Mouse (Mus musculus): Measurements from ENCODE around the gene Pip4k2c. TPM values are rescaled to one million over a fixed set of nuclear protein-coding genes. Genes with fewer than 3 reads are reported as not detected.

Pip4k2c gene
- polyA plus RNA-seq, 1 experiment from 2014 or later = 31.0 TPM

- WGBS = 87% methylated on average over 12 of the region's 12 CpGs
- ATAC-seq (ENCODE audit: low FRiP score, low TSS enrichment) = no peak
- H3K9me3 ChIP-seq (ENCODE audit: control insufficient read depth, low read length) = no peaks in the 10 kb centered on the region
Measured at GRCm38 (mm10) chr10:127230693-127231092, 19.3 kb upstream of the Pip4k2c start.

GRCm38 (mm10) chr10:127228897-127229296 is 17.5 kb upstream of the Pip4k2c start:
- H3K36me3 ChIP-seq (ENCODE audit: control insufficient read depth, insufficient read depth, low read length) = no peaks in the 10 kb centered on the region
- H3K4me2 ChIP-seq (replicated peaks; ENCODE audit: low read depth, low read length) = no peak overlapping the region
- H3K4me3 ChIP-seq (ENCODE audit: low read length) = no peak overlapping the region
- WGBS = 24% methylated on average over 4 of the region's 4 CpGs
- H3K9me3 ChIP-seq (ENCODE audit: control insufficient read depth, low read length) = no peaks in the 10 kb centered on the region
- H3K9ac ChIP-seq (ENCODE audit: low read depth, low read length) = no peak overlapping the region
- peak; percentile 10 for ATAC-seq (ENCODE audit: low FRiP score, low TSS enrichment)
- H3K27me3 ChIP-seq (ENCODE audit: control insufficient read depth, insufficient read depth, low read length) = no peaks in the 10 kb centered on the region; the same call in 1 of the 2 replicates
- no peak overlapping the region for H3K27ac ChIP-seq (ENCODE audit: low read depth, low read length)
- no peaks in the 10 kb centered on the region for H3K4me1 ChIP-seq (ENCODE audit: control insufficient read depth, insufficient read depth, low read length)

More at GRCm38 (mm10) chr10:127230693-127231092, 19.3 kb upstream of the Pip4k2c start:
- no peak overlapping the region for H3K27ac ChIP-seq (ENCODE audit: low read depth, low read length)
- H3K4me2 ChIP-seq (replicated peaks; ENCODE audit: low read depth, low read length) = no peak overlapping the region
- no peak overlapping the region for H3K4me3 ChIP-seq (ENCODE audit: low read length)
- H3K4me1 ChIP-seq (ENCODE audit: control insufficient read depth, insufficient read depth, low read length) = no peaks in the 10 kb centered on the region
- H3K36me3 ChIP-seq (ENCODE audit: control insufficient read depth, insufficient read depth, low read length) = no peaks in the 10 kb centered on the region
- H3K9ac ChIP-seq (ENCODE audit: low read depth, low read length) = no peak overlapping the region
- H3K27me3 ChIP-seq (ENCODE audit: control insufficient read depth, insufficient read depth, low read length) = no peaks in the 10 kb centered on the region; the same call in 1 of the 2 replicates

GRCm38 (mm10) chr10:127227163-127227562 is 15.8 kb upstream of the Pip4k2c start:
- Histone ChIP-seq H3K27ac (ENCODE audit: low read depth, low read length) (no peak overlapping the region), H3K36me3 (ENCODE audit: control insufficient read depth, insufficient read depth, low read length) (no peaks in the 10 kb centered on the region), H3K4me2 (replicated peaks; ENCODE audit: low read depth, low read length) (no peak overlapping the region), H3K27me3 (ENCODE audit: control insufficient read depth, insufficient read depth, low read length) (no peaks in the 10 kb centered on the region; the same call in 1 of the 2 replicates), H3K9ac (ENCODE audit: low read depth, low read length) (no peak overlapping the region), H3K9me3 (ENCODE audit: control insufficient read depth, low read length) (no peaks in the 10 kb centered on the region), H3K4me3 (ENCODE audit: low read length) (no peak overlapping the region), H3K4me1 (ENCODE audit: control insufficient read depth, insufficient read depth, low read length) (no peaks in the 10 kb centered on the region)
- ATAC-seq (ENCODE audit: low FRiP score, low TSS enrichment) = no peak
- WGBS = 79% methylated on average over 8 of the region's 8 CpGs

- H3K9me3 ChIP-seq (ENCODE audit: control insufficient read depth, low read length) = no peaks in the 10 kb centered on the region
- H3K9ac ChIP-seq (ENCODE audit: low read depth, low read length) = no peak overlapping the region
- no peak overlapping the region for H3K4me3 ChIP-seq (ENCODE audit: low read length)
- no peaks in the 10 kb centered on the region for H3K36me3 ChIP-seq (ENCODE audit: control insufficient read depth, insufficient read depth, low read length)
- H3K4me2 ChIP-seq (replicated peaks; ENCODE audit: low read depth, low read length) = no peak overlapping the region
- no peak for ATAC-seq (ENCODE audit: low FRiP score, low TSS enrichment)
- WGBS = 60% methylated on average over 8 of the region's 8 CpGs
- H3K4me1 ChIP-seq (ENCODE audit: control insufficient read depth, insufficient read depth, low read length) = no peaks in the 10 kb centered on the region
- H3K27ac ChIP-seq (ENCODE audit: low read depth, low read length) = no peak overlapping the region
- no peaks in the 10 kb centered on the region; the same call in 1 of the 2 replicates for H3K27me3 ChIP-seq (ENCODE audit: control insufficient read depth, insufficient read depth, low read length)
Measured at GRCm38 (mm10) chr10:127226318-127226895, 15.0 kb upstream of the Pip4k2c start.

- WGBS = 8% methylated on average over 10 of the region's 10 CpGs
- Histone ChIP-seq H3K4me1 (ENCODE audit: control insufficient read depth, insufficient read depth, low read length) (no peaks in the 10 kb centered on the region), H3K4me3 (ENCODE audit: low read length) (no peak overlapping the region), H3K9me3 (ENCODE audit: control insufficient read depth, low read length) (no peaks in the 10 kb centered on the region), H3K27me3 (ENCODE audit: control insufficient read depth, insufficient read depth, low read length) (no peaks in the 10 kb centered on the region; the same call in 1 of the 2 replicates), H3K9ac (ENCODE audit: low read depth, low read length) (no peak overlapping the region), H3K27ac (ENCODE audit: low read depth, low read length) (no peak overlapping the region), H3K4me2 (replicated peaks; ENCODE audit: low read depth, low read length) (no peak overlapping the region), H3K36me3 (ENCODE audit: control insufficient read depth, insufficient read depth, low read length) (no peaks in the 10 kb centered on the region)
- ATAC-seq (ENCODE audit: low FRiP score, low TSS enrichment) = no peak
Measured at GRCm38 (mm10) chr10:127225732-127226131, 14.3 kb upstream of the Pip4k2c start.

- no peak overlapping the region for H3K4me2 ChIP-seq (replicated peaks; ENCODE audit: low read depth, low read length)
- H3K4me1 ChIP-seq (ENCODE audit: control insufficient read depth, insufficient read depth, low read length) = no peaks in the 10 kb centered on the region
- 54% methylated on average over 6 of the region's 6 CpGs for WGBS
- no peaks in the 10 kb centered on the region for H3K36me3 ChIP-seq (ENCODE audit: control insufficient read depth, insufficient read depth, low read length)
- ATAC-seq (ENCODE audit: low FRiP score, low TSS enrichment) = no peak
- H3K27ac ChIP-seq (ENCODE audit: low read depth, low read length) = no peak overlapping the region
- H3K4me3 ChIP-seq (ENCODE audit: low read length) = no peak overlapping the region
- H3K9me3 ChIP-seq (ENCODE audit: control insufficient read depth, low read length) = no peaks in the 10 kb centered on the region
- H3K27me3 ChIP-seq (ENCODE audit: control insufficient read depth, insufficient read depth, low read length) = no peaks in the 10 kb centered on the region; the same call in 1 of the 2 replicates
- no peak overlapping the region for H3K9ac ChIP-seq (ENCODE audit: low read depth, low read length)
Measured at GRCm38 (mm10) chr10:127225213-127225612, 13.8 kb upstream of the Pip4k2c start.

- WGBS = 93% methylated on average over 2 of the region's 2 CpGs
- no peak for ATAC-seq (ENCODE audit: low FRiP score, low TSS enrichment)
Measured at GRCm38 (mm10) chr10:127218339-127218738, 7.0 kb upstream of the Pip4k2c start.

GRCm38 (mm10) chr10:127217177-127217576 is 5.8 kb upstream of the Pip4k2c start:
- no peak overlapping the region for H3K9ac ChIP-seq (ENCODE audit: low read depth, low read length)
- H3K4me1 ChIP-seq (ENCODE audit: control insufficient read depth, insufficient read depth, low read length) = no peaks in the 10 kb centered on the region
- H3K27ac ChIP-seq (ENCODE audit: low read depth, low read length) = no peak overlapping the region
- no peak overlapping the region for H3K4me3 ChIP-seq (ENCODE audit: low read length)
- no peak overlapping the region for H3K4me2 ChIP-seq (replicated peaks; ENCODE audit: low read depth, low read length)
- H3K36me3 ChIP-seq (ENCODE audit: control insufficient read depth, insufficient read depth, low read length) = no peaks in the 10 kb centered on the region
- no peak for ATAC-seq (ENCODE audit: low FRiP score, low TSS enrichment)
- H3K27me3 ChIP-seq (ENCODE audit: control insufficient read depth, insufficient read depth, low read length) = no peaks in the 10 kb centered on the region
- H3K9me3 ChIP-seq (ENCODE audit: control insufficient read depth, low read length) = no peaks in the 10 kb centered on the region

More at GRCm38 (mm10) chr10:127218339-127218738, 7.0 kb upstream of the Pip4k2c start:
- Histone ChIP-seq H3K27ac (ENCODE audit: low read depth, low read length) (no peak overlapping the region), H3K9ac (ENCODE audit: low read depth, low read length) (no peak overlapping the region), H3K4me1 (ENCODE audit: control insufficient read depth, insufficient read depth, low read length) (no peaks in the 10 kb centered on the region), H3K9me3 (ENCODE audit: control insufficient read depth, low read length) (no peaks in the 10 kb centered on the region), H3K4me3 (ENCODE audit: low read length) (no peak overlapping the region), H3K27me3 (ENCODE audit: control insufficient read depth, insufficient read depth, low read length) (no peaks in the 10 kb centered on the region), H3K36me3 (ENCODE audit: control insufficient read depth, insufficient read depth, low read length) (no peaks in the 10 kb centered on the region), H3K4me2 (replicated peaks; ENCODE audit: low read depth, low read length) (no peak overlapping the region)

- 93% methylated on average over 11 of the region's 11 CpGs for WGBS
- Histone ChIP-seq H3K4me2 (replicated peaks; ENCODE audit: low read depth, low read length) (no peak overlapping the region), H3K36me3 (ENCODE audit: control insufficient read depth, insufficient read depth, low read length) (no peaks in the 10 kb centered on the region), H3K4me3 (ENCODE audit: low read length) (no peak overlapping the region), H3K9ac (ENCODE audit: low read depth, low read length) (no peak overlapping the region), H3K27ac (ENCODE audit: low read depth, low read length) (no peak overlapping the region), H3K4me1 (ENCODE audit: control insufficient read depth, insufficient read depth, low read length) (no peaks in the 10 kb centered on the region), H3K27me3 (ENCODE audit: control insufficient read depth, insufficient read depth, low read length) (no peaks in the 10 kb centered on the region), H3K9me3 (ENCODE audit: control insufficient read depth, low read length) (no peaks in the 10 kb centered on the region)
- ATAC-seq (ENCODE audit: low FRiP score, low TSS enrichment) = no peak
Measured at GRCm38 (mm10) chr10:127216456-127216855, 5.1 kb upstream of the Pip4k2c start.

Data from kidney, embryonic 14.5 days (tissue).